Mouse (Mus musculus): Measurements from ENCODE around the gene Atf5.

Gene Atf5

GRCm38 (mm10) chr7:44819863-44820262, 3.4 kb upstream of the Atf5 start:
- peak; percentile 3 for DNase-seq (ENCODE audit: low spot score)

- DNase-seq (ENCODE audit: low spot score): peak; percentile 1
Measured at GRCm38 (mm10) chr7:44819391-44819790, 2.9 kb upstream of the Atf5 start.

- peak; percentile 3 for DNase-seq (ENCODE audit: low spot score)
Measured at GRCm38 (mm10) chr7:44818751-44819235, 2.3 kb upstream of the Atf5 start.

- DNase-seq (ENCODE audit: low spot score): peak; percentile 3
Measured at GRCm38 (mm10) chr7:44818164-44818563, 1.7 kb upstream of the Atf5 start.

GRCm38 (mm10) chr7:44817441-44817840, 983 bp upstream of the Atf5 start:
- peak; percentile 3 for DNase-seq (ENCODE audit: low spot score)

GRCm38 (mm10) chr7:44815721-44816469, 563 bp downstream of the Atf5 start, which contains the start of the genes Nup62 and Il4i1:
Nup62 (plus strand) TSS chr7:44816088.
Il4i1 (plus strand) TSS chr7:44816387.
- DNase-seq (ENCODE audit: low spot score): peak; percentile 99

GRCm38 (mm10) chr7:44814952-44815553, 1.4 kb downstream of the Atf5 start:
- peak; percentile 17 for DNase-seq (ENCODE audit: low spot score)

- peak; percentile 3 for DNase-seq (ENCODE audit: low spot score)
Measured at GRCm38 (mm10) chr7:44814423-44814822, 2.0 kb downstream of the Atf5 start.

GRCm38 (mm10) chr7:44813985-44814384, 2.5 kb downstream of the Atf5 start:
- no peak for DNase-seq (ENCODE audit: low spot score)

- DNase-seq (ENCODE audit: low spot score): peak; percentile 2
Measured at GRCm38 (mm10) chr7:44812651-44813325, 3.7 kb downstream of the Atf5 start.

GRCm38 (mm10) chr7:44810819-44811557, 5.5 kb downstream of the Atf5 start:
- peak; percentile 1 for DNase-seq (ENCODE audit: low spot score)

- DNase-seq (ENCODE audit: low spot score): peak; percentile 1
Measured at GRCm38 (mm10) chr7:44810365-44810764, 6.1 kb downstream of the Atf5 start.

GRCm38 (mm10) chr7:44809466-44809865, 7.0 kb downstream of the Atf5 start:
- DNase-seq (ENCODE audit: low spot score): peak; percentile 1

GRCm38 (mm10) chr7:44808927-44809326, 7.5 kb downstream of the Atf5 start:
- peak; percentile 2 for DNase-seq (ENCODE audit: low spot score)

GRCm38 (mm10) chr7:44792781-44793180, 23.7 kb downstream of the Atf5 start:
- no peak for DNase-seq (ENCODE audit: low spot score)

GRCm38 (mm10) chr7:44790066-44790465, 26.4 kb downstream of the Atf5 start:
- DNase-seq (ENCODE audit: low spot score): no peak

- no peak for DNase-seq (ENCODE audit: low spot score)
Measured at GRCm38 (mm10) chr7:44789531-44789930, 26.9 kb downstream of the Atf5 start.

- no peak for DNase-seq (ENCODE audit: low spot score)
Measured at GRCm38 (mm10) chr7:44780101-44780500, 36.4 kb downstream of the Atf5 start.

- DNase-seq (ENCODE audit: low spot score): no peak
Measured at GRCm38 (mm10) chr7:44776849-44777498, 39.5 kb downstream of the Atf5 start.

GRCm38 (mm10) chr7:44772591-44773204, 43.8 kb downstream of the Atf5 start:
- no peak for DNase-seq (ENCODE audit: low spot score)

GRCm38 (mm10) chr7:44770046-44770578, 46.3 kb downstream of the Atf5 start:
- peak; percentile 94 for DNase-seq (ENCODE audit: low spot score)
